Mouse (Mus musculus): ENCODE measurements at regions not wholly inside any gene's neighbourhood (a gene's known extent, or its start where the extent isn't known, plus 50 kb on each side); places are given as distances from the start of the nearest gene placed in this dataset.

GRCm38 (mm10) chr1:57470356-57470755 is 63.5 kb upstream of the Tyw5 start:
- peak; percentile 90 for DNase-seq (ENCODE audit: low read depth, low spot score)

DNA sequence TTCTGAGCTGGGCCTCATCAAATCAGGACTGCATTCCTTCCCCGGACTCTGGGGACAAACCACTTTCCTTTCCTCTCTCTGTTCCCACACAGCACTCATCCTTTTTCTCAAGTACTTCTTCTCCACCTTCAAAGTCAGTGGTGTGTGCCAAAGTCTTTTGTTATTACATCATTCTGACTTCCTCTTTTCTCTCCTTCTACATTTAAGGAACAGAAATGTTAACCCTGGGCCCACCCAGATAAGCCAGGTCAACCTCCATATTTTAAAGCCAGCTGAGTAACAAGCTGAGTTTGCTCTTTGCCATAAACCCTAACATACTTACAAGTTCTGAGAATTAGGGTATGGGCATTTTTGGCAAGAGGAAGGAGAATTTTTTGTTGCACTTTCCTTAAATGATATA is 65.3 kb upstream of the Tyw5 start:
- no peak for DNase-seq (ENCODE audit: low read depth, low spot score)

DNA sequence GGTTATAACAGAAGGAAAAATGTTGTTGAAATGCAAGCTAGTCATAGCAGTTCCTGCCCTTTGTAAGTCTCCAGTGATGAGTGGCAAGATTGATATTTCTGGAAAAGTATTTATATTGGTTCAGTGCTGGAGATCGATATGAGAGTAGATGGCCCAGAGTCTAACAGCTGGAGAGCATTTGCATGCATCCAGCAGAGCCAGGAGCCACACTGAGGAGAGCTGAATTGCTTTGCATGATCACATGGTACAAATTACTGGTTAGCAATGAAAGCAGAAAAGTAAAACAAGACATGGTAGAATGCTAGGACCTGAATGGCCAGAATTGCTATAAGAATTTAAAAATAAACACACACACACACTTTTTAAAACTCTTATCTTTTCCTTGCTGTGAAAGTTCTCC is 70.8 kb upstream of the Tyw5 start:
- DNase-seq (ENCODE audit: low read depth, low spot score): no peak

DNA sequence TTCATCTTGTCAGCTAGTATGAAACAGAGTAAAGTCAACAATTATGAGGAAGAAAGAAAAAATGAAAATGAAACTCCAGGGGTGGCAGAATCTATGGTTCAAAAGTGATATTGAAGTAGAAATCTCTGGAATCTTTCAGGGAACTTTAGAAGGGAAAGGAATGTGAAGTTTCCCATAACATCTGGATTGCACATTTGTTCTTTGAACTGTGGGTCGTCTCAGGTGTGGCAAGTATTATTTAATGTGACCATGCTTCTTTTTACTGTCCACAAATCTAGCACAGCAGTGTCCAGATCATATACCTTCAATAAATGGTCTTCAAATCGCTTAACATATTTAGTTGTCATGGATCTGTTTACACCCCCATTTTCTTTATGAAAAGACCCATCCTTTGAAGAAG is 71.2 kb upstream of the Tyw5 start:
- DNase-seq (ENCODE audit: low read depth, low spot score): no peak

- DNase-seq (ENCODE audit: low read depth, low spot score): no peak
These were observed 71.9 kb upstream of the Tyw5 start for GRCm38 (mm10) chr1:57478800-57479199.

DNA sequence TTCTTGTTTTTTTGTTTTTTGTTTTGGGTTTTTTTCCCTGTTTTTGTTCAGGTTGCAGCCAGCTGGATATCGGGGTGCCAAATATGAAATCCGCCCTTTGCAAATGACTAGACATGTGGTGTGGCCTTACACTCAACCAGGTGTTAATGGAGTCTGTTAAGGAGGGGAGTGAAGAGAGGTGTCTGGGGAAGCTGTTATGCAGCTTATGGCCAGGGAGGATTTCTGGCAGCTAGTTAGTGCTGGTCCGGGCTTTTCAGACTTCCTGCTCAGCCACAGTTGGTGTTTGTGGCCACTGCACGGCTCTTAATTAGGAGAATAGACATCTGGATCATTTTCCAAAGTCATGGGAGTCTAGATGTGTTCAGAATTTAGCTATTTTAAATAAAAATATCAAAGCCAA is 72.7 kb upstream of the Tyw5 start:
- no peak for DNase-seq (ENCODE audit: low read depth, low spot score)

DNA sequence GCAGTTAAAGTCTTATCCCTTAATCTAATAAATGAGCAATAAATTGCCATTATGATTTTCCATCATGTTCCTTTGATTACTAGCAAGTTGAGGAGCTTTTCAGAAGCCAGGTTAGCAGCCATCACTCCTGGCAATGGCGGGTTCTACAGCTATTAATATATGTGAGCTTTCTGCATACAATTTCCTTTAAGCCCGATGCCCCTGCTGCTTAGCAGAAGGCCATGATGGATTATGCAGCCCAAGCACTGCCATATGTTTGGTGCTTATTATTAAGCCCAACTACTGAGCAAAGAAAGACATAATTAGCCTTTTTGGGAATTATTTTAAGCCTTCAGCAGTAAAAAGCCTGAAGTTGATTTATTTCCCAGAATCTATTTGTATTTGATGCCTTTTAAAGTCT is 82.3 kb upstream of the Tyw5 start:
- DNase-seq (ENCODE audit: low read depth, low spot score): no peak

GRCm38 (mm10) chr1:57489588-57489987 is 82.7 kb upstream of the Tyw5 start:
- DNase-seq (ENCODE audit: low read depth, low spot score): no peak

- DNase-seq (ENCODE audit: low read depth, low spot score): no peak
These were observed 83.1 kb upstream of the Tyw5 start for GRCm38 (mm10) chr1:57490021-57490420.

GRCm38 (mm10) chr1:57492696-57493095 is 85.8 kb upstream of the Tyw5 start:
- DNase-seq (ENCODE audit: low read depth, low spot score): no peak

DNA sequence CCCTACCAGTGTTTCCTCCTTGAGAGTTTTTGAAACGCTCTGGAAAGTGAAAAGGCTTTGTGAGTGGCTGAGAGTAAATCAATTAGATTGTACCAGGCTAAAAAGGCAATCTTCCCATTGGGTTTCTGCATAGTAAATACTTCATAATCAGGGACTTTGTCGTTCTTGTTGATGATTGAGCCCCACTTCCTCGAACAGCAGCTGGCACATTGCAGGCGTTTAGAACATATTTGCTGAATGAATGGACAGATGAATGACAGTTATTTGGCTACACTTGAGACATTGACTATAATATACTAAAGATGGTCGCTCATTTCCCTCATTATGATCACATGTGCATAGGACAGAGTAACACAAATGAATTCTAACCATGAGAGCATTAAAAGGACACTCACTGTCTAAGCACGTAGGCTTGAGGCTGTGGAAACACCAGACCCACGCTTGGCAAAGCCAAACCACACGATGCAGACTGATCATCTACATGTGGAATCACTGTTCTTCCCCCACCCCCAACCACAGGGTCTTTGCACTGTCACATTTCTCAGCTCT is 90.7 kb upstream of the Tyw5 start:
- no peak for DNase-seq (ENCODE audit: low read depth, low spot score)

DNA sequence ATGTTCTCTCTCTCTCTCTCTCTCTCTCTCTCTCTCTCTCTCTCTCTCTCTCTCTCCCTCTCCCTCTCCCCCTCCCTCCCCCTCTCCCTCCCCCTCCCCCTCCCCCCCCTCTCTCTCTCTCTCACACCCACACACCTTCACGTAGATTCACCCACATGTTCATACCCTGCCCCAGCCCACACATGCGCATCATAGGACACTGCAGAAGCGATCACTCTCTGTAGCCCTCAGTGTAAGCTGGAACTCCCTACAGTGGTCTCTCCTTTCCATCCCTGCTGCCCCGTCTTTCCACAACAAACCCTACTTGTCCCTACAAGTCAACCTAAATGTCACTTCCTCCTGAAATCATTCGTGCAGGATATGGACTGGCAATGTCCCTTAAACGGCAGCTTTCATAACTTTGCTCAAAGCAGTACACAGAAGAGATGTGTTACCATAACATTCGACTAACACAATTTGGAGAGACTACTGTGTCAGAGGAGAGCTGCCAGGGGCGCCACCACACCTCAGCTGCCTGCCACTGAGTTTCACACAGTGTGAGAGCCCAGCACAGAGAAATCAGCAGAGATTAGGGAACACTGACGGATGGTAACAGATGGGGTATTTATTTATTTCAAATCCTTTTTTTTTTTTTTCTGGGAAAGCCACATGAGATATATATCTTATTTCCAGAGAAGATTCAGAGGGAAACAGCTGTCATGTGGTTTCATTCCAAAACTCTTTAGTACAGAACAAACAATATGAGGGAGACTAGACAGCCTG is 103.6 kb upstream of the Tyw5 start:
- no peak for DNase-seq (ENCODE audit: low read depth, low spot score)

DNA sequence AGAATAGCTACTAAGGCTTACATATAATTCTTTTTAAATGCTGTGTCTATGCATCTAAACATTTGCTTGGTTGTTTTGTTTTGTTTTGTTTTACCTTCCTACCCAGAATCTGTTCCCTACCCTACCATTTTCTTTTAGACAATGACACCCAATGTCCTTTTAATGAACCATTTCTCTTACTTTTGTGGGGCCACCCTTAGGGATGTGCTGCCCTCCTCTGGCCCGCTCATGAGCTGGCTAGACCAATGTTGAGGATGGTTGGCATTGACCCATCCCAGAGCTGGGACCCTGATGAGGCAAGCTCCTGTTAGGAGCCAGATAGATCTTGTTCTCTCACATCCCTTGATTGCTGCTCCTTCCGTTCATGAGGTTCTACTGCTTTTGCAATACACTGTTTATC is 105.0 kb upstream of the Tyw5 start:
- no peak for DNase-seq (ENCODE audit: low read depth, low spot score)

DNA sequence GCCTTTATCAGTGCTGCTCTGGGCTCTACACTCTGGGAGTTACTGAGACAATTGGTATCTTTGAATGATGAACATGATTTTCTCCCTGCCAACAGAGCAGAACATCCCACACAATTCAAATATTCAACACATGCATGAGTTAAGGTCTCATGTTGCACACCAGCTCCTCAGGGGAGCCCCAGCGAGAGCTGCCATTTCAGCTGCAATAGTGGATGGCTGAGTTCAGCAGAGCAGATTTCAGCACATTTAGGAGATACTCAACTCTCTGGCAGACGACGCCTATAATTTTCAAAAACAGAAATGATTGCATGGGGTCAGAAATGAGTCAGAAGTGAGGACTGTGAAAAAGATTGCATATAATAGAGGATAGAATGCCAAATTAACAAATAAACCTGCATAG is 105.6 kb upstream of the Tyw5 start:
- DNase-seq (ENCODE audit: low read depth, low spot score): no peak

DNA sequence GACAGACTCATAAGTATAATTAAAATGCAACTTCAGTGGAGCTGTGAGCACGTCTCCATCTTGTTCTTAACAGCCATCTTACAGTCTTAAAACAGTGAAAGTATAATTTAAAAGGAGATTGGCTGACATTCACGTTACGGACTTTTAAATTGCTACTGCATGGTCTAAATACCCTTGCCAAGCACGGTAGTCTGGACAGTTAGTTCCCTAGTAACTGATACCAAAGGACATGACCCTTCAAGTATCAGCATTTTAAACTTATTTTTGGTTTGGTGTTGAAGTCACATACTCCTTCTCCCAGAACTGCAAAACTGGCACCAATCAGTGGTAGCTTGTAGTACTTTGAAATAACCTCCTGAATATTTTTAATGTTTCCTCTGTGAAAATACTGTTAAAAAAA is 119.1 kb upstream of the Tyw5 start:
- no peak for DNase-seq (ENCODE audit: low read depth, low spot score)

GRCm38 (mm10) chr1:57528703-57529102 is 121.8 kb upstream of the Tyw5 start:
- no peak for DNase-seq (ENCODE audit: low read depth, low spot score)

- no peak for DNase-seq (ENCODE audit: low read depth, low spot score)
These were observed 122.4 kb upstream of the Tyw5 start for GRCm38 (mm10) chr1:57529320-57529719.

DNA sequence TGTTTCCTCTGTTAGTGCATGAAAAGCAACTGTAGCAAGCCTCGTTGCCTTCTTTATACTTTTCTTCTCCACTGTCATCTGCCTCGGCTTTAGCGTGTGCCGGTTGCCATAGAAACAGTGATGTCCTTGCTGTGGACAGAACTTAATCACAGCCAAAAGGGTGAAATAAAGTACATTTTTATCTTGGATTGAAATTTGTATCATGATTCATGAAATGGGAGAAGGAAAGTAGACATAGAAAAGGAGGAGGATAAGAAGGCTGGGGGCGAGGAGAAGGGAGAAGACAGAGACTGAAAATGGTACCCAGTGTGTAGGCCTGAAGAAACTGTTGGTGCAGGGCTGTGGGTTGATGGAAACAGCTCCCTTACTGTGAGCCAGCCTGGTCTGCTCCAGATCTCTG is 130.5 kb upstream of the Tyw5 start:
- DNase-seq (ENCODE audit: low read depth, low spot score): no peak

DNA sequence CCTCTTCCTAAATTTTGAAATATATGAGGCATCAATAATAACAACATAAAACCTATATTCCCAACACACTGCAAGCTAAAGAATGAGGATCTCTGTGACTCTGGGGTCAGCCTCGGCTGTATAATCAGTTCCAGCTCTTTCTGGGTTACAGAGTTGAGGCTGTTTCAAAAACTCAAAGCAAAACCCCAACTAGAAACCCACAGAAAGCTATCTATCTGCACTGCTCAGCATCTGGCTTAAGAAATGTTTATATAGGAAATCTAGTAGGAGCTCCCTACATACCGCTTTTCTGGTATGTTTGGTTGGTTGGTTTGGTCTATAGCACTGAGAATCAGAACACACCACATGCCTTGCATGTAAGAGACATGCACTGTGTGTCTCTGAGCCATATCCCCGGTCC is 137.8 kb upstream of the Tyw5 start:
- no peak for DNase-seq (ENCODE audit: low read depth, low spot score)

GRCm38 (mm10) chr1:57545792-57546685 is 139.1 kb upstream of the Tyw5 start:
- DNase-seq (ENCODE audit: low read depth, low spot score): no peak

GRCm38 (mm10) chr1:57561517-57561916 is 154.6 kb upstream of the Tyw5 start:
- no peak for DNase-seq (ENCODE audit: low read depth, low spot score)

GRCm38 (mm10) chr1:57564676-57565075 is 157.8 kb upstream of the Tyw5 start:
- DNase-seq (ENCODE audit: low read depth, low spot score): peak; percentile 66

GRCm38 (mm10) chr1:57572097-57572496 is 165.2 kb upstream of the Tyw5 start:
- no peak for DNase-seq (ENCODE audit: low read depth, low spot score)

Measured in ZHBTc4 (cell line).